Mouse (Mus musculus): ENCODE data around the gene Cd164l2. TPM values are rescaled to one million over a fixed set of nuclear protein-coding genes. Genes with fewer than 3 reads are reported as not detected.

Gene Cd164l2
- polyA plus RNA-seq, 1 experiment from 2014 or later: 1.6 TPM

DNA sequence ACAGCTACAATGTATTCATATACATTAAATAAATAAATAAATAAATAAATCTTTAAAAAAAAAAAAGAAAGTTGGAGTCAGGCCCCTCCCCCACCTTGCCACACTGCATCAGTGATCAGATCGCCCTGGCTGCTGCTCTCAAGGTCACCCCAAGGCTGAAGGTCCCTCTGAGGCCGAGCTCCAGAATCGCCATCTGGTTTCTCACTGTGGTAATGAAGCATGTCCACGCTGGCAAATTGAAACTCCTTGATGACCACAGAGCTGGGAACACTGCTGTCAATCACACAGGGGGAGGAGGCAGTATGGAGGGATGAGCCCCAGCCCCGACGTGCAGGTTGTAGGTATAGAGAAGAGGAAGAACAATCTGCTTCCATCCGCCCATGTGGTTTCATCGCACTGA, 15.7 kb downstream of the Cd164l2 start:
- H3K27ac ChIP-seq (ENCODE audit: low read length): no peak overlapping the region
- no peak overlapping the region for H3K4me3 ChIP-seq (ENCODE audit: low read length)
- H3K4me1 ChIP-seq (ENCODE audit: control insufficient read depth, insufficient read depth, low read length): no peaks in the 10 kb centered on the region
- no peak for ATAC-seq
- H3K9ac ChIP-seq (ENCODE audit: low read depth, low read length): no peak overlapping the region
- H3K36me3 ChIP-seq (ENCODE audit: control insufficient read depth, insufficient read depth, low read length): no peaks in the 10 kb centered on the region
- WGBS: 68% methylated on average over 8 of the region's 8 CpGs
- H3K27me3 ChIP-seq (replicated peaks; ENCODE audit: control insufficient read depth, insufficient read depth, low read length): no peaks in the 10 kb centered on the region
- no peaks in the 10 kb centered on the region for H3K9me3 ChIP-seq (ENCODE audit: control insufficient read depth, low read length)
- H3K4me2 ChIP-seq (ENCODE audit: low read depth, low read length): no peak overlapping the region

DNA sequence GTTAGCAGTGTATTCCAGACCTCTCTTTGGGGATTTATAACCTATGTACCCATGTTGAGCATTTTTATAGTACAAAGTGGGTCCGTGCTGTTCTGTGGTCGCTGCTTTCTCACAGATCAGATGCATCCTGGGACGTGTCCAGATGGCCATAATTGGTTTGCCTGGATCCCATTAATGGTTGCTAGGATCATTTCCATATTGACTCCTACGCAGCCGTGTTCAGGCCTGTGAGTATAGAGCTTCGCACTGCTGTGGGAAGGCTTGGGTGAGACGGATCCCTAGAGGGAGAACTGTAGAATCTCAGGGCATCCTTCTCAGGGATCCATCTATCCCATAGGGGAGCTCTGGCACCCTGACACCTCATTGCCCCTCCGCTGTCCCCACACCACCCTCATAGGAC, 17.7 kb downstream of the Cd164l2 start:
- Histone ChIP-seq H3K27ac (ENCODE audit: low read length) (no peak overlapping the region), H3K4me2 (ENCODE audit: low read depth, low read length) (no peak overlapping the region), H3K9me3 (ENCODE audit: control insufficient read depth, low read length) (no peaks in the 10 kb centered on the region), H3K9ac (ENCODE audit: low read depth, low read length) (no peak overlapping the region), H3K4me3 (ENCODE audit: low read length) (no peak overlapping the region), H3K4me1 (ENCODE audit: control insufficient read depth, insufficient read depth, low read length) (no peaks in the 10 kb centered on the region), H3K27me3 (replicated peaks; ENCODE audit: control insufficient read depth, insufficient read depth, low read length) (no peaks in the 10 kb centered on the region), H3K36me3 (ENCODE audit: control insufficient read depth, insufficient read depth, low read length) (no peaks in the 10 kb centered on the region)
- 66% methylated on average over 8 of the region's 8 CpGs for WGBS
- ATAC-seq: no peak

GRCm38 (mm10) chr4:133233285-133233976, 21.5 kb downstream of the Cd164l2 start:
- ATAC-seq: peak; percentile 31; the same call in 1 of the 2 replicates
- WGBS: 32% methylated on average over 10 of the region's 10 CpGs
- Histone ChIP-seq H3K9ac (ENCODE audit: low read depth, low read length) (no peak overlapping the region), H3K4me3 (ENCODE audit: low read length) (no peak overlapping the region), H3K9me3 (ENCODE audit: control insufficient read depth, low read length) (no peaks in the 10 kb centered on the region), H3K4me1 (ENCODE audit: control insufficient read depth, insufficient read depth, low read length) (no peaks in the 10 kb centered on the region), H3K36me3 (ENCODE audit: control insufficient read depth, insufficient read depth, low read length) (no peaks in the 10 kb centered on the region), H3K4me2 (ENCODE audit: low read depth, low read length) (no peak overlapping the region), H3K27me3 (replicated peaks; ENCODE audit: control insufficient read depth, insufficient read depth, low read length) (no peaks in the 10 kb centered on the region), H3K27ac (ENCODE audit: low read length) (no peak overlapping the region)

DNA sequence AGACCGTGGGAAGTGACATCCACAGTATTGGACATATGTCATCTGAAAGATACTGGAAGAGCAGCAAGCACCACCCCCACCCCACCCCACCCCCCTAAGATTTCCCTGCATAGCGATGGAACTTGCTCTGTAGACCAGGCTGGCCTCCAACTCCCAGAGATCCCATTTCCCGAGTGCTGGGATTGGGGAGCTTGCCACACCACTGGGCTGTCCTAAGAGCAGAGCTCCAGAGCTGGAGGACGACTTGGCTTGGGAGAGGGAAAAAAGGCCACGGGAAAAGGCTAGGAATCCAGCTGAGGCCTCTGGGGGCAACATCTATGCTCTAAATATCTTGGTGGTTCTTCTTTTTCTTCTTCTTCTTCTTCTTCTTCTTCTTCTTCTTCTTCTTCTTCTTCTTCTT, 22.8 kb downstream of the Cd164l2 start:
- no peak for ATAC-seq
- Histone ChIP-seq H3K9me3 (ENCODE audit: control insufficient read depth, low read length) (no peaks in the 10 kb centered on the region), H3K27ac (ENCODE audit: low read length) (no peak overlapping the region), H3K4me3 (ENCODE audit: low read length) (no peak overlapping the region), H3K27me3 (replicated peaks; ENCODE audit: control insufficient read depth, insufficient read depth, low read length) (no peaks in the 10 kb centered on the region), H3K4me2 (ENCODE audit: low read depth, low read length) (no peak overlapping the region), H3K9ac (ENCODE audit: low read depth, low read length) (no peak overlapping the region), H3K36me3 (ENCODE audit: control insufficient read depth, insufficient read depth, low read length) (no peaks in the 10 kb centered on the region), H3K4me1 (ENCODE audit: control insufficient read depth, insufficient read depth, low read length) (no peaks in the 10 kb centered on the region)
- WGBS: 56% methylated on average over 5 of the region's 5 CpGs

GRCm38 (mm10) chr4:133235415-133235814, 23.5 kb downstream of the Cd164l2 start:
- no peaks in the 10 kb centered on the region for H3K27me3 ChIP-seq (replicated peaks; ENCODE audit: control insufficient read depth, insufficient read depth, low read length)
- no peak for ATAC-seq
- WGBS: 80% methylated on average over 5 of the region's 5 CpGs
- no peak overlapping the region for H3K4me2 ChIP-seq (ENCODE audit: low read depth, low read length)
- no peak overlapping the region for H3K27ac ChIP-seq (ENCODE audit: low read length)
- H3K36me3 ChIP-seq (ENCODE audit: control insufficient read depth, insufficient read depth, low read length): no peaks in the 10 kb centered on the region
- no peak overlapping the region for H3K4me3 ChIP-seq (ENCODE audit: low read length)
- H3K4me1 ChIP-seq (ENCODE audit: control insufficient read depth, insufficient read depth, low read length): peaks cover 2% of the 10 kb centered on the region; the same call in 1 of the 2 replicates
- H3K9me3 ChIP-seq (ENCODE audit: control insufficient read depth, low read length): no peaks in the 10 kb centered on the region
- no peak overlapping the region for H3K9ac ChIP-seq (ENCODE audit: low read depth, low read length)

DNA sequence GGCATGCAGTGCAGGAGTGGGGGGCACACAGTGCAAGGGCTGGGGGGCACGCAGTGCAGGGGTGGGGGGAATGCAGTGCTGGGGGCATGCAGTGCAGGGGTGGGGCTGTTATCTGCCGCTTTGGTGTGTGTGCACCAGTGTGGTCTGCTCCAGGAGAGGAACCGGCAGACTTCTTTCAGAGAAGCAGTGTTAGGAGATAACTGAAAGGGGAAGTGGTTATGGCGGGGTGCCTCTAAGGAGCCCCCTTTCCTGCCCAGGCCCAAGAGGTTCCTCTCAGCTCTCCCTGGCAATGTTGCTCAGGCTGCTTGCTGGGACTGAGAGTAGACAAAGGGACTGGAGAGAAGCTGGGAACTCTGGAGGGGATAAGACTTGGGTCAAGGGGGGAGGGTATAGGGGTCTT, 26.0 kb downstream of the Cd164l2 start:
- H3K9me3 ChIP-seq (ENCODE audit: control insufficient read depth, low read length): no peaks in the 10 kb centered on the region
- peaks cover 14% of the 10 kb centered on the region for H3K4me1 ChIP-seq (ENCODE audit: control insufficient read depth, insufficient read depth, low read length)
- ATAC-seq: no peak
- 67% methylated on average over 4 of the region's 4 CpGs for WGBS
- no peak overlapping the region for H3K9ac ChIP-seq (ENCODE audit: low read depth, low read length)
- H3K4me3 ChIP-seq (ENCODE audit: low read length): no peak overlapping the region
- no peak overlapping the region for H3K4me2 ChIP-seq (ENCODE audit: low read depth, low read length)
- H3K27me3 ChIP-seq (replicated peaks; ENCODE audit: control insufficient read depth, insufficient read depth, low read length): no peaks in the 10 kb centered on the region
- H3K36me3 ChIP-seq (ENCODE audit: control insufficient read depth, insufficient read depth, low read length): no peaks in the 10 kb centered on the region
- H3K27ac ChIP-seq (ENCODE audit: low read length): no peak overlapping the region

DNA sequence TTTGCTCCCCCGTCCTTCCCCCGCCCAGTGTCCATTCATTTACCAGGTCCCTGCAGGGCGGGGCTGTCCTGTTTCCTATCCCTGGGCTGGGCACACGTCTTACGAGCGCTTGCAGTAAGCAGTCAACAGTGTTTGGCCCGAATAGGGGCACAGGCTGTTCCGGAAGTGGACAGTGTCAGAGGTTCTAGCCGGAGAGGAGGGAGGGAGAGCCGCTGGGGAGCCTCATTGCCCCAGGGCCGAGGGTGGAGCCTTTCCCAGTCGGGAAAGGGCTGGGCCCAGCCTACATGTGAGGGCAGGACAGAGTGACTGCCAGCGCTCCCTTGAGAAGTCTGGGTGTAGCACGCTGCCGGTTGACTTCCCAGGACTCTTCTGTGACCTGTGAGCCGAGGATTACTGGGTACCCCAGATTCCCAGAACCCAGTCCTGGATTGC, 28.6 kb downstream of the Cd164l2 start, which contains the start of gene Map3k6:
Map3k6 (plus strand) TSS at position 329 of the 432 bp plus-strand sequence.
- Histone ChIP-seq H3K9ac (ENCODE audit: low read depth, low read length) (peak within 1 kb of the TSS; percentile 77), H3K36me3 (ENCODE audit: control insufficient read depth, insufficient read depth, low read length) (no peaks in the 10 kb centered on the region), H3K27me3 (replicated peaks; ENCODE audit: control insufficient read depth, insufficient read depth, low read length) (no peaks in the 10 kb centered on the region), H3K4me3 (ENCODE audit: low read length) (peak within 1 kb of the TSS; percentile 72), H3K9me3 (ENCODE audit: control insufficient read depth, low read length) (no peaks in the 10 kb centered on the region), H3K27ac (ENCODE audit: low read length) (peak within 1 kb of the TSS; percentile 72), H3K4me2 (ENCODE audit: low read depth, low read length) (peak within 1 kb of the TSS; percentile 99), H3K4me1 (ENCODE audit: control insufficient read depth, insufficient read depth, low read length) (peaks cover 14% of the 10 kb centered on the region)
- WGBS: 8% methylated on average over 16 of the region's 16 CpGs
- ATAC-seq: peak; percentile 80

DNA sequence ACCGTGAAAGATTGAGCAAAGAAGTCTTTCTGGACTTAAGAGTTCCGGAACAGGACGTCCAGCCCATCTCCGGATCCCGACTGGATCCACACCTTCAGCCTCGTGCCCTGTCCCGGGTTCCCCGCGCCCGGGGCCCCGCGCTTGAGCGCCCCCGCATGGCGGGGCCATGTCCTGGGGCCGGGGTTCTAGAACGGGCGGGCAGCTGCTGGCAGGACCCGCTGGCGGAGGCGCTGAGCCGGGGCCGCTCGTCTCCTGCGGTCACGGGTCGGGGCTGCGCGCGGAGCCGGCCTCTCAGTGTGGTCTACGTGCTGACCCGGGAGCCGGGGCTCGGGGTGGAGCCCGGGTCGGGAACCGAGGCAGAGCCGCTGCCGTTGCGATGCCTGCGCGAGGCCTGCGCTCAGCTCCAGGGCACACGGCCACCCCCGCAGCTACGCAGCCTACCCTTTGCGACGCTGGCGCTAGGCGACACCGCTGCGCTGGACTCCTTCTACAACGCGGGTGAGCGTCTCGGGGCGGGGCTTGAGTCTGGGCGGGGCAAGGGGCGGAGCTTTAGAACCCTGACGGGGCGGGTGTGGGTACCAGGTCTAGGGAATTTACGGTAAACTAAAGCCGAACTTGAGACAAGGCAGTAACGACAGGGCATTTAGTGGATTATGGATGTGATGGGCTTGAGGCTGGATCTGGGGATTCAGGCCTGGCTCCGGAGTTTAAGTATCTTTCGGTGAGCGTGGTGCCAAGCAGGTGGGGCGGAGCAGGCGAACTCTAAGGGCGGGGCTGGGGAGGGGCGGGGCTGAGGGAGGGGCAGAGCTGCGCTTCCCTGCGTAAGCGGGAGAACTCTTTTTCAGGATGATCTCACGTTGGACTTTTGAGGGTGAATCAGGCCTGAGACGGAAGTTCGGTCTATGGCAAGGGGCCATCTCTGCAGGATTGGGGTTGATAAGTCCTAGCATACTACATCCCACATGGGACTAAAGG, 29.3 kb downstream of the Cd164l2 start:
- peak overlapping the region; percentile 99 for H3K4me2 ChIP-seq (ENCODE audit: low read depth, low read length)
- peak overlapping the region; percentile 77 for H3K9ac ChIP-seq (ENCODE audit: low read depth, low read length)
- WGBS: under 1% methylated on average over 74 of the region's 78 CpGs
- H3K4me1 ChIP-seq (ENCODE audit: control insufficient read depth, insufficient read depth, low read length): peaks cover 14% of the 10 kb centered on the region
- H3K9me3 ChIP-seq (ENCODE audit: control insufficient read depth, low read length): no peaks in the 10 kb centered on the region
- peak; percentile 91 for ATAC-seq
- H3K4me3 ChIP-seq (ENCODE audit: low read length): peak overlapping the region; percentile 72
- peak overlapping the region; percentile 72 for H3K27ac ChIP-seq (ENCODE audit: low read length)
- no peaks in the 10 kb centered on the region for H3K36me3 ChIP-seq (ENCODE audit: control insufficient read depth, insufficient read depth, low read length)
- H3K27me3 ChIP-seq (replicated peaks; ENCODE audit: control insufficient read depth, insufficient read depth, low read length): 0 out of 2 replicates have a peak, but pooled peaks cover 3% of the 10 kb centered on the region

DNA sequence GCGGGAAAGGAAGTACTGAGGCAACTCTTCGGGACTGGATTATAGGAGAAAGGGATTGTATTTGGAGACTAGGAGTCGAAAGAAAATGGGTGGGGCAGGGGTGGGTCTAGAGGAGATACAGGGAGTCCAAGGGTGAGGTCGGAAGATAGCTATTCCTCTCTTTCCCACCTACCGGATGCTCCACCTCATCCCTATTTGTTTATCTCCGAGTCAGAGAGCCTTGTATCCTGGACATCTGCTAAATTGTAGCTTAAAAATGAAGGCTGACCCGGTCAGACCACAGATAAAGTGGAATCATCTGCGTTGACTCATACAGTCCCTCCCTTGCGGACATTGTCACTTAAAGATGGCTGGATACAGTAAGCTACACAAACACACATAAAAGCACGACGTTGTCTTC, 30.0 kb downstream of the Cd164l2 start:
- peak overlapping the region; percentile 72 for H3K4me3 ChIP-seq (ENCODE audit: low read length)
- H3K27ac ChIP-seq (ENCODE audit: low read length): 0 out of 2 replicates have a peak overlapping the region, but pooled peaks have one; percentile 25
- H3K9me3 ChIP-seq (ENCODE audit: control insufficient read depth, low read length): no peaks in the 10 kb centered on the region
- peaks cover 14% of the 10 kb centered on the region for H3K4me1 ChIP-seq (ENCODE audit: control insufficient read depth, insufficient read depth, low read length)
- 18% methylated on average over 11 of the region's 11 CpGs for WGBS
- H3K4me2 ChIP-seq (ENCODE audit: low read depth, low read length): peak overlapping the region; percentile 99
- no peak for ATAC-seq
- H3K27me3 ChIP-seq (replicated peaks; ENCODE audit: control insufficient read depth, insufficient read depth, low read length): peaks cover 3% of the 10 kb centered on the region; the same call in 1 of the 2 replicates
- peak overlapping the region; percentile 42; the same call in 1 of the 2 replicates for H3K9ac ChIP-seq (ENCODE audit: low read depth, low read length)
- no peaks in the 10 kb centered on the region for H3K36me3 ChIP-seq (ENCODE audit: control insufficient read depth, insufficient read depth, low read length)

All from intestine, embryonic 16.5 days (tissue).